Mouse (Mus musculus): ENCODE measurements around the gene Thap8. TPM values are rescaled to one million over a fixed set of nuclear protein-coding genes. Genes with fewer than 3 reads are reported as not detected.

Gene Thap8
- 0.11 TPM in 1 of 2 replicates, not detected in the other for polyA plus RNA-seq (2012; rRNA removed)

DNA sequence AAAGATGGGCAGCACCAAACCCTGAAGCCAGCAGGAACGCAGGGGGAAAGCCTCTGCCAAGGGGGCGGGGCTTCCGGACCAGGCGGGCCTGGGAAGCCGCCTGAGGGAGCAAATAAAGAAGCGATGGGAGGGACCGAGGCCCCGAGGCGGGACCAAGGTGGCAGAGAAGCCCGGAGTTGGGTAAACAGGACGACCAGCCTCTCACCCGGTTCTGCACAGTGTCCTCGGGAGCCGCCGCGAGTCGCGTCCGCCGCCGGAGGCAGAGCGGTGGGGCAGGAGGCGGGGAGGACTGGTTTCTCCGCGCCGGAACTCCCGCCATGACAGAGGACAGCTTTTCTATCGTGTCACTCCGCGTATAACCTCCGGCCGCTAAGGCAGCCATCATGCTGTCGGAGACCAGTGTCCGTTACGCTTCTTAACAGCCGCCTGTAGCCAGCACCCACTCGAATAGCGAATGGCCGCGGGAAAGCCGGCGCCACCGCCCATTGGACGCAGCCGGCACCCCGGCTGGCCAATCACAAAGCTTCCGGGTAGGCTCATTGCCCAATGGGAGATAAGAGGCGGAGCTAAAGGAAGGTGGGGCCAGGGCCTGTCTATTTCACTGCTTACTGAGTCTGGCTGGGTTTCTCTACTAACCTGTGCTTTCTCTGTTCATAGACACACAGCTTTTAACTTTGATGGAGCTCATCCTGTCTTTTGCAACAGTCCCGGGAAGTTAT, at the start of gene Thap8, which contains the start of gene Wdr62:
Thap8 (plus strand) TSS at position 144 of the 719 bp plus-strand sequence.
Wdr62 (minus strand) TSS at position 469 of the 719 bp plus-strand sequence.
- H3K27me3 ChIP-seq (replicated peaks; ENCODE audit: control insufficient read depth, insufficient read depth, low read length): no peaks in the 10 kb centered on the region
- DNase-seq: peak; percentile 96
- TF ChIP-seq POLR2A (IDR thresholded peaks at IDR 0.05; ENCODE audit: low read depth, low read length): no peak
- no peak for TF ChIP-seq CTCF (conservative IDR thresholded peaks at IDR 0.05; ENCODE audit: insufficient read depth, insufficient read length, low read depth, low read length)
- peak within 1 kb of the TSS; percentile 69 for H3K4me3 ChIP-seq (ENCODE audit: insufficient read depth, low read depth, low read length)
- no peaks in the 10 kb centered on the region for H3K4me1 ChIP-seq (ENCODE audit: control insufficient read depth, insufficient read depth, low read length)
- H3K36me3 ChIP-seq (ENCODE audit: control insufficient read depth, insufficient read depth, low read length): no peaks in the 10 kb centered on the region
- peak within 1 kb of the TSS; percentile 91 for H3K27ac ChIP-seq (ENCODE audit: insufficient read depth, low read depth, low read length)
- WGBS: under 1% methylated on average over 49 of the region's 49 CpGs

DNA sequence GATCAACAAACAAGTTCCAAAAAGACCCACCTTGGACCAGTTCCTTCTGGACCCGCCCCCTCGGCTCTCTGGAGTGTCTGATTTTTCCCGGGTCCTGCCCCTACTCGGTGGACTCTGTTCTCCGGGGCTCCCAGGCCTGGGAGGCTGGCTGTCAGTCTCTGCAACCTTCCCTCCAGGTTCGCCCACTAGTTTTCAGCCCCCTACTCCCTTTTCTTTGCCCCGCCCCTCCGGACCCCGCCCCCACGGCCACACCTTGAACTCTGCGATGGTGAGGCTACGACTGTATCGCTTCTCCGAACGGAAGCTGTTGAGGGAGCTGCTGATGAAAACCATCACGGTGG, 48.6 kb upstream of the Thap8 start:
- no peaks in the 10 kb centered on the region for H3K36me3 ChIP-seq (ENCODE audit: control insufficient read depth, insufficient read depth, low read length)
- no peak for DNase-seq
- H3K27ac ChIP-seq (ENCODE audit: insufficient read depth, low read depth, low read length): no peak overlapping the region
- no peaks in the 10 kb centered on the region for H3K27me3 ChIP-seq (replicated peaks; ENCODE audit: control insufficient read depth, insufficient read depth, low read length)
- WGBS: under 1% methylated on average over 16 of the region's 16 CpGs
- TF ChIP-seq POLR2A (IDR thresholded peaks at IDR 0.05; ENCODE audit: low read depth, low read length): no peak
- no peak for TF ChIP-seq CTCF (conservative IDR thresholded peaks at IDR 0.05; ENCODE audit: insufficient read depth, insufficient read length, low read depth, low read length)
- peak overlapping the region; percentile 87 for H3K4me3 ChIP-seq (ENCODE audit: insufficient read depth, low read depth, low read length)
- H3K4me1 ChIP-seq (ENCODE audit: control insufficient read depth, insufficient read depth, low read length): peaks cover 11% of the 10 kb centered on the region; the same call in 1 of the 2 replicates

DNA sequence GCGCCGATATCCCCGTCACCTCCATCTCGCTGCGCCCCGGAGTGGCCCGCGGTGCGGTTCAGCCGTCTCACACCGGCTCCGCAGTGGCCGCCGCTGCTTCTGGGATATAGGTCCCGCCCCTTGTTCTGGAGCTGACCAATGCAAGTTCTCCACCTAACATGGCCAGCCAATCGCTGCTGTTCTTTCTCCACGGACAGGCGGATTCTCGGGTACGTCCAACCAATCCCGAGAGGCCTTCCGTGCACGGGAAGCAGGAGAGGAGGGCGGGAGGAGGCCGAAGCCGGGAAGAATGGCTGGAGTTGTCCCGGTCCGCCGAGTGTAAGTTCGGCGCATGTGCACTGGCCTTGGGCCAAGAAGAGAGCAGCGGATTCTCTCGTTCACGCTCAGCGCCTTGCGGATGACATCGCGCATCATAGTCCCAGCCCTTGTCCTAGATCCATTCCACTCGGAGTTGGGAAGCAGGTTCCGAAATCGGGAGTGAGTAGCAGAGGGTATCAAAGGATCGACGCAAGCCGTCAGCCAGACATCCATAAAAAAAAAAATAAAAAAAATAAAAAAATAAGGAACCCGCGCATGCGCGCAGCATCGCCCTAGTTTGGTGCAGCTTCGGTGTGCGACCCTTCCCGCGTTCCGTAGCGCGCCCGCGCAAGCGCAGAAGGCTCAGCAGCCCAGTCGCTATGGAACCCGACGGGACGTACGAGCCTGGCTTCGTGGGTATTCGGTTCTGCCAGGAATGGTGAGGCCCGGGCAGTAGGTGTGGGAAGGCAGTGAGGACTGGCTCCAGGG, 48.0 kb upstream of the Thap8 start, which contains the start of the genes Polr2i and Tbcb:
Polr2i (plus strand) TSS at position 280 of the 786 bp plus-strand sequence.
Tbcb (minus strand) TSS at position 604 of the 786 bp plus-strand sequence.
- H3K4me3 ChIP-seq (ENCODE audit: insufficient read depth, low read depth, low read length): peak within 1 kb of the TSS; percentile 87
- TF ChIP-seq POLR2A (IDR thresholded peaks at IDR 0.05; ENCODE audit: low read depth, low read length): peak; percentile 78
- TF ChIP-seq CTCF (conservative IDR thresholded peaks at IDR 0.05; ENCODE audit: insufficient read depth, insufficient read length, low read depth, low read length): no peak
- H3K27ac ChIP-seq (ENCODE audit: insufficient read depth, low read depth, low read length): peak within 1 kb of the TSS; percentile 68
- peak; percentile 100 for DNase-seq
- no peaks in the 10 kb centered on the region for H3K27me3 ChIP-seq (replicated peaks; ENCODE audit: control insufficient read depth, insufficient read depth, low read length)
- H3K4me1 ChIP-seq (ENCODE audit: control insufficient read depth, insufficient read depth, low read length): peaks cover 11% of the 10 kb centered on the region; the same call in 1 of the 2 replicates
- H3K36me3 ChIP-seq (ENCODE audit: control insufficient read depth, insufficient read depth, low read length): no peaks in the 10 kb centered on the region
- WGBS: under 1% methylated on average over 67 of the region's 67 CpGs

DNA sequence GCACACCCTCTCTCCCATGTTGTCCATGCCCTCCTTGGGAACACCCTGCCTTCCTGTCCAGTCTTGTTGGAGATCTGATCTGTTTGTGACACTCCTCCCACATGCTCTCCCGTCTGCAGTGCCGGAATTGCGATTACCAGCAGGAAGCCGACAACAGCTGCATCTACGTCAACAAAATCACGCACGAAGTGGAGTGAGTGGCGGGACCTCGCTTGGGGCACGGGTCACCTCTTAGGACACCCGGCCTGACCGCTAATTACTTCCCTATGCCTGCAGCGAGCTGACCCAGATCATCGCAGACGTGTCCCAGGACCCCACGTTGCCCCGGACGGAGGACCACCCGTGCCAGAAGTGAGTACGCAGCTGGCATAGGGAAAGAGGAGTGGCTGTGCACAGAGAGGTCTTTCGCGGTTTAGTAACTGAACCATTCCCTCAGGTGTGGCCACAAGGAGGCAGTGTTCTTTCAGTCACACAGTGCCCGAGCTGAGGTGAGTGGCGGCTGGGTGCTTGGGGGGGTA, 47.2 kb upstream of the Thap8 start:
- Histone ChIP-seq H3K36me3 (ENCODE audit: control insufficient read depth, insufficient read depth, low read length) (no peaks in the 10 kb centered on the region), H3K27ac (ENCODE audit: insufficient read depth, low read depth, low read length) (peak overlapping the region; percentile 62), H3K4me1 (ENCODE audit: control insufficient read depth, insufficient read depth, low read length) (peaks cover 11% of the 10 kb centered on the region; the same call in 1 of the 2 replicates), H3K27me3 (replicated peaks; ENCODE audit: control insufficient read depth, insufficient read depth, low read length) (no peaks in the 10 kb centered on the region), H3K4me3 (ENCODE audit: insufficient read depth, low read depth, low read length) (peak overlapping the region; percentile 82)
- WGBS: 2% methylated on average over 24 of the region's 24 CpGs
- TF ChIP-seq POLR2A (IDR thresholded peaks at IDR 0.05; ENCODE audit: low read depth, low read length): no peak
- TF ChIP-seq CTCF (conservative IDR thresholded peaks at IDR 0.05; ENCODE audit: insufficient read depth, insufficient read length, low read depth, low read length): peak; percentile 63
- DNase-seq: peak; percentile 74

DNA sequence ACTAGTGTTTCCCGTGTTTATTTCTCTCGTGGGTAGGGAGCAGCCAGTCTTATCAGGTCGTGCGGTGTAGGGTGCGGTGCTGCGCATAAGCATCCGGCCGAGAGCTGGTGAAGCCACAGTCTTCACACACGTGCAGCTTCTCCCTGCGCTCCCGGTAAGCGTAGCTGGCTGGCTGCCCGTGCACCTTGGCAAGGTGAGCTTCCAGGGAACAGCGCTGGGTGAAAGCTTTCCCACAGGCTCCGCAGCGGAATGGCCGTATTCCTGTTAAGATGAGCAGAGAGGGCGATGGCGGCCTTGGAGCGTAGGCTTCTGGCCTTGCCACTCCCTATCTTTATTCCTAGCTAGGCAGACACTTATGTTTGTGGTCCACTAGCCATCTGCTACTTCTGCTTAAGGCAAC, 46.5 kb upstream of the Thap8 start:
- WGBS: 73% methylated on average over 20 of the region's 20 CpGs
- no peak for TF ChIP-seq CTCF (conservative IDR thresholded peaks at IDR 0.05; ENCODE audit: insufficient read depth, insufficient read length, low read depth, low read length)
- no peak for TF ChIP-seq POLR2A (IDR thresholded peaks at IDR 0.05; ENCODE audit: low read depth, low read length)
- no peak overlapping the region for H3K4me3 ChIP-seq (ENCODE audit: insufficient read depth, low read depth, low read length)
- H3K27me3 ChIP-seq (replicated peaks; ENCODE audit: control insufficient read depth, insufficient read depth, low read length): no peaks in the 10 kb centered on the region
- H3K4me1 ChIP-seq (ENCODE audit: control insufficient read depth, insufficient read depth, low read length): peaks cover 11% of the 10 kb centered on the region; the same call in 1 of the 2 replicates
- DNase-seq: peak; percentile 65
- H3K27ac ChIP-seq (ENCODE audit: insufficient read depth, low read depth, low read length): no peak overlapping the region
- H3K36me3 ChIP-seq (ENCODE audit: control insufficient read depth, insufficient read depth, low read length): no peaks in the 10 kb centered on the region

DNA sequence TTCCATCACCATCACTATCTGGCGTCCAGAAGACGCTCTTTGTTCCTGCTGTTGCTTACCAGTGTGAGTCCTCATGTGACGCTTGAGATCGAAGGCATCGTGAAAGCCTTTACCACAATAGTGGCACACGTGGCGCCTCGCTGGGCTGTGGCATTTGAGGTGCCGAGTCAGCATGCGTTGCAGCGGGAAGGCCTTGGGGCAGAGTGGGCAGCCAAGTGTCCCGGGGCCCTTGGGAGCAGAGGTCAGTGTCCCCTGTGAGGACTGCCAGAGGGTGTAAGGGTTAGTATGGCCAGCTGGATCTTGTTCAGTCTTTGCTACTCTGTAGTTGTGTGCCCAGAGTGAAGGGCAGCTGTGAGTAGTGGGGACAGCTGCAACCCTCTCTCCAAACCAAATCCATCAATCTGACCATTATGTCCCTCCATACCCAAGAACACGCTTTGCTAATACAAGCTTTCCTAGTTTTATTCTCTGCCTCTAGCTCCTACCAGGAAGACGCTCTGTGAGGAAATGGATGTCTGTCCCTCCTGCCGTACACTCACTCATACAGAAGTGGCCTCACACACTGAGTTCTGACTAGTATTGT, 45.5 kb upstream of the Thap8 start:
- 0 out of 2 replicates have a peak overlapping the region, but pooled peaks have one; percentile 6 for H3K27ac ChIP-seq (ENCODE audit: insufficient read depth, low read depth, low read length)
- no peaks in the 10 kb centered on the region for H3K27me3 ChIP-seq (replicated peaks; ENCODE audit: control insufficient read depth, insufficient read depth, low read length)
- peak; percentile 94 for DNase-seq
- H3K4me3 ChIP-seq (ENCODE audit: insufficient read depth, low read depth, low read length): no peak overlapping the region
- WGBS: 64% methylated on average over 15 of the region's 15 CpGs
- no peaks in the 10 kb centered on the region for H3K36me3 ChIP-seq (ENCODE audit: control insufficient read depth, insufficient read depth, low read length)
- TF ChIP-seq CTCF (conservative IDR thresholded peaks at IDR 0.05; ENCODE audit: insufficient read depth, insufficient read length, low read depth, low read length) (no peak), POLR2A (IDR thresholded peaks at IDR 0.05; ENCODE audit: low read depth, low read length) (no peak)
- H3K4me1 ChIP-seq (ENCODE audit: control insufficient read depth, insufficient read depth, low read length): peaks cover 11% of the 10 kb centered on the region; the same call in 1 of the 2 replicates

Data from kidney, adult 2 months (tissue).